Comparison of ENCODE assay signal across 21 mouse cellular contexts in the genomic region with DNA sequence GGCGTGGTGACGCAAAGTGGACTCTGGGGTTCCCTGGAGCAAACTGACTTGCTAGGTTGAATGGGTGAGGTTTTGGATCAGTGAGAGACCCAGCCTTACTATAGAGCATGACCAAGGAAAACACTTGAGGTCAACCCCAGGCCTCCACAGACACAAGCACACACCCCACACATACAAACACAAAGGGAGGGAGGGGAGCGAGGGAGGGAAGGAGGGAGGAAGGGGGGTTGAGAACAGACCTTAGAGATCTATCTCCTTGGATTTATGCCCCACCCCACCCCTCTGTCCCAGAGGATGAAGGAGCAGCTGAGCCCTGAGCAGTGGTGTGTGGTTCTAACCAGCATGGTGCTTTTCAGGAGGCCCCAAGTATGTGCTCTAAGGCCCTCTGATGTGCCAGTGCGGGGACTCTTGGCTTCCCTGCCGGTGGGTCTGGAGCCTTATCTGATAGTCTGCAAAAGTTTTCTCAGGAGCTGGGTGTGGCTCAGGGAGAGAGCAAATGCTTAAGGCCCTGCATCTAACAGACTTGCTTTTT. TPM values are rescaled to one million over a fixed set of nuclear protein-coding genes. Genes with fewer than 3 reads are reported as not detected.
DNase-seq lines count a peak whose midpoint lies in the region; ATAC-seq and TF ChIP-seq lines count a peak whose summit lies in the region.
"Had no signal": no experiment of that assay in that cellular context is flagged by ENCODE, and none has a peak within 500 bp of the region (broad histone marks: within the 10 kb centered on the region; RNA-seq: fewer than 3 reads in every experiment).

No protein-coding gene starts in this region.

- TF ChIP-seq EP300 in stomach, postnatal 0 days (optimal IDR thresholded peaks at IDR 0.05) = no peak

- TF ChIP-seq POLR2A in cerebellum, adult 2 months (IDR thresholded peaks at IDR 0.05; ENCODE audit: borderline replicate concordance, insufficient read depth, low read length) = no peak
- TF ChIP-seq POLR2A in kidney, adult 2 months (IDR thresholded peaks at IDR 0.05; ENCODE audit: low read depth, low read length) = no peak

- peak in 1 of 2 experiments; percentile 27 for DNase-seq in cerebellum, adult 2 months
- no peak for DNase-seq in cerebellum, adult 8-10 months
- peak; percentile 45 for DNase-seq in heart, adult 11 months
- no peak for DNase-seq in kidney, adult 2 months
- no peak for DNase-seq in stomach, postnatal 0 days (ENCODE audit: low spot score)
- DNase-seq: adrenal gland, adult 8-10 months; adrenal gland, postnatal 36 days; B cell, adult 2 months; forebrain, postnatal 0 days; gastrocnemius, postnatal 14 days; heart, postnatal 36 days had no signal

- no peaks in the 10 kb centered on the region for H3K27me3 ChIP-seq in cerebellum, adult 2 months (ENCODE audit: control insufficient read depth, insufficient read depth, low read length)
- no peaks in the 10 kb centered on the region for H3K27me3 ChIP-seq in heart, embryonic 12.5 days (replicated peaks)
- H3K27me3 ChIP-seq in kidney, embryonic 16.5 days (ENCODE audit: insufficient read depth, low read length) = no peaks in the 10 kb centered on the region
- no peaks in the 10 kb centered on the region for H3K27me3 ChIP-seq in kidney, adult 2 months (replicated peaks; ENCODE audit: control insufficient read depth, insufficient read depth, low read length)
- H3K27me3 ChIP-seq in stomach, embryonic 14.5 days (ENCODE audit: control insufficient read depth, insufficient read depth, low read length) = no peaks in the 10 kb centered on the region
- no peaks in the 10 kb centered on the region for H3K27me3 ChIP-seq in stomach, postnatal 0 days (ENCODE audit: control insufficient read depth, insufficient read depth, low read length)
- H3K27me3 ChIP-seq: forebrain, embryonic 13.5 days; heart, embryonic 13.5 days; hindbrain, embryonic 12.5 days had no signal

- no peak for ATAC-seq in heart, embryonic 12.5 days (ENCODE audit: insufficient number of reproducible peaks, low FRiP score)
- ATAC-seq in kidney, embryonic 16.5 days (ENCODE audit: low FRiP score, low TSS enrichment) = 0 out of 2 replicates have a peak, but pooled peaks have one; percentile 35
- 0 out of 2 replicates have a peak, but pooled peaks have one; percentile 14 for ATAC-seq in stomach, embryonic 14.5 days (ENCODE audit: insufficient number of reproducible peaks, insufficient read depth, low FRiP score, low read depth)
- ATAC-seq in stomach, postnatal 0 days (ENCODE audit: low FRiP score, low TSS enrichment) = no peak
- ATAC-seq: CD4-positive, CD25-positive, alpha-beta regulatory T cell, adult 4 months; forebrain, embryonic 13.5 days; forebrain, postnatal 0 days; hindbrain, embryonic 16.5 days had no signal

- no peak for TF ChIP-seq CTCF in cerebellum, adult 2 months (IDR thresholded peaks at IDR 0.05; ENCODE audit: borderline replicate concordance, insufficient read depth, low read depth, low read length)
- TF ChIP-seq CTCF in kidney, adult 2 months (conservative IDR thresholded peaks at IDR 0.05; ENCODE audit: insufficient read depth, insufficient read length, low read depth, low read length) = no peak
- TF ChIP-seq CTCF in stomach, postnatal 0 days (IDR thresholded peaks at IDR 0.05; ENCODE audit: low read depth) = no peak

- H3K9ac ChIP-seq in heart, embryonic 12.5 days = no peak overlapping the region
- H3K9ac ChIP-seq in kidney, embryonic 16.5 days (replicated peaks; ENCODE audit: low read length) = no peak overlapping the region
- no peak overlapping the region for H3K9ac ChIP-seq in stomach, embryonic 14.5 days (replicated peaks; ENCODE audit: low read depth, low read length)
- H3K9ac ChIP-seq in stomach, postnatal 0 days (ENCODE audit: low read length) = no peak overlapping the region
- H3K9ac ChIP-seq: forebrain, embryonic 13.5 days; forebrain, postnatal 0 days; heart, embryonic 13.5 days; hindbrain, embryonic 12.5 days had no signal

- H3K36me3 ChIP-seq in heart, embryonic 12.5 days = no peaks in the 10 kb centered on the region
- H3K36me3 ChIP-seq in kidney, embryonic 16.5 days (ENCODE audit: insufficient read depth, low read length) = no peaks in the 10 kb centered on the region
- no peaks in the 10 kb centered on the region for H3K36me3 ChIP-seq in kidney, adult 2 months (ENCODE audit: control insufficient read depth, insufficient read depth, low read length)
- H3K36me3 ChIP-seq in stomach, embryonic 14.5 days (ENCODE audit: control insufficient read depth, insufficient read depth, low read length) = no peaks in the 10 kb centered on the region
- H3K36me3 ChIP-seq in stomach, postnatal 0 days (ENCODE audit: control insufficient read depth, insufficient read depth, low read length) = no peaks in the 10 kb centered on the region
- H3K36me3 ChIP-seq: embryonic facial prominence, embryonic 10.5 days; G1E; heart, embryonic 13.5 days; hindbrain, embryonic 12.5 days had no signal

- no peak overlapping the region for H3K4me2 ChIP-seq in heart, embryonic 12.5 days
- no peak overlapping the region for H3K4me2 ChIP-seq in kidney, embryonic 16.5 days (replicated peaks; ENCODE audit: low read depth, low read length)
- H3K4me2 ChIP-seq in stomach, embryonic 14.5 days (replicated peaks; ENCODE audit: low read depth, low read length) = no peak overlapping the region
- H3K4me2 ChIP-seq in stomach, postnatal 0 days (replicated peaks; ENCODE audit: low read depth) = no peak overlapping the region
- H3K4me2 ChIP-seq: forebrain, embryonic 13.5 days; heart, embryonic 13.5 days; hindbrain, embryonic 12.5 days had no signal

- H3K4me3 ChIP-seq in cerebellum, adult 2 months (replicated peaks; ENCODE audit: insufficient read depth, low read depth, low read length) = no peak overlapping the region
- no peak overlapping the region for H3K4me3 ChIP-seq in heart, embryonic 12.5 days
- no peak overlapping the region for H3K4me3 ChIP-seq in kidney, embryonic 16.5 days (ENCODE audit: low read length)
- no peak overlapping the region for H3K4me3 ChIP-seq in kidney, adult 2 months (ENCODE audit: insufficient read depth, low read depth, low read length)
- no peak overlapping the region for H3K4me3 ChIP-seq in stomach, embryonic 14.5 days (ENCODE audit: low read depth, low read length)
- no peak overlapping the region for H3K4me3 ChIP-seq in stomach, postnatal 0 days (ENCODE audit: low read depth, low read length)
- H3K4me3 ChIP-seq: embryonic facial prominence, embryonic 10.5 days; forebrain, embryonic 13.5 days; heart, embryonic 13.5 days; hindbrain, embryonic 12.5 days had no signal

- no peaks in the 10 kb centered on the region; the same call in 1 of the 2 replicates for H3K9me3 ChIP-seq in heart, embryonic 12.5 days (replicated peaks)
- no peaks in the 10 kb centered on the region for H3K9me3 ChIP-seq in kidney, embryonic 16.5 days (ENCODE audit: low read length)
- H3K9me3 ChIP-seq in stomach, embryonic 14.5 days (ENCODE audit: control insufficient read depth, low read depth, low read length) = no peaks in the 10 kb centered on the region
- H3K9me3 ChIP-seq in stomach, postnatal 0 days (ENCODE audit: control insufficient read depth, low read length) = no peaks in the 10 kb centered on the region
- H3K9me3 ChIP-seq: embryonic facial prominence, embryonic 10.5 days; forebrain, embryonic 13.5 days; G1E; heart, embryonic 13.5 days; hindbrain, embryonic 12.5 days had no signal

- H3K4me1 ChIP-seq in cerebellum, adult 2 months (ENCODE audit: control insufficient read depth, insufficient read depth, low read length) = peaks cover 71% of the 10 kb centered on the region
- H3K4me1 ChIP-seq in heart, embryonic 12.5 days (replicated peaks) = no peaks in the 10 kb centered on the region; the same call in 1 of the 2 replicates
- H3K4me1 ChIP-seq in kidney, embryonic 16.5 days (ENCODE audit: insufficient read depth, low read length) = 0 out of 2 replicates have a peak, but pooled peaks cover 4% of the 10 kb centered on the region
- no peaks in the 10 kb centered on the region for H3K4me1 ChIP-seq in kidney, adult 2 months (ENCODE audit: control insufficient read depth, insufficient read depth, low read length)
- no peaks in the 10 kb centered on the region for H3K4me1 ChIP-seq in stomach, embryonic 14.5 days (ENCODE audit: control insufficient read depth, insufficient read depth, low read length)
- no peaks in the 10 kb centered on the region for H3K4me1 ChIP-seq in stomach, postnatal 0 days (replicated peaks; ENCODE audit: control insufficient read depth, insufficient read depth)
- H3K4me1 ChIP-seq: embryonic facial prominence, embryonic 10.5 days; hindbrain, embryonic 12.5 days had no signal

- peak overlapping the region; percentile 11; the same call in 1 of the 2 replicates for H3K27ac ChIP-seq in cerebellum, adult 2 months (ENCODE audit: insufficient read depth, low read length)
- no peak overlapping the region for H3K27ac ChIP-seq in heart, embryonic 12.5 days (ENCODE audit: poor library complexity, severe bottlenecking)
- no peak overlapping the region for H3K27ac ChIP-seq in kidney, embryonic 16.5 days (ENCODE audit: low read length)
- H3K27ac ChIP-seq in kidney, adult 2 months (ENCODE audit: insufficient read depth, low read depth, low read length) = no peak overlapping the region
- H3K27ac ChIP-seq in stomach, embryonic 14.5 days (ENCODE audit: low read length) = no peak overlapping the region
- no peak overlapping the region for H3K27ac ChIP-seq in stomach, postnatal 0 days (replicated peaks)
- H3K27ac ChIP-seq: embryonic facial prominence, embryonic 10.5 days; forebrain, embryonic 13.5 days; heart, embryonic 13.5 days; hindbrain, embryonic 12.5 days had no signal

- 67% methylated on average over 5 of the region's 5 CpGs for WGBS in cerebellum, adult 2 months
- 51% methylated on average over 5 of the region's 5 CpGs for WGBS in heart, embryonic 12.5 days
- 57% methylated on average over 5 of the region's 5 CpGs for WGBS in kidney, embryonic 16.5 days
- WGBS in kidney, adult 2 months = 68% methylated on average over 5 of the region's 5 CpGs
- 57% methylated on average over 5 of the region's 5 CpGs for WGBS in stomach, embryonic 14.5 days
- 52% methylated on average over 5 of the region's 5 CpGs for WGBS in stomach, postnatal 0 days

RNA-seq across cellular contexts. Expression of a gene that starts 12.9 kb away (rescaled TPM):
- polyA plus RNA-seq in cerebellum, adult 2 months (2012; rRNA removed) = 71.3 and 81.7 TPM in 2 replicates
- 0.32 TPM in 2 replicates for polyA plus RNA-seq in heart, embryonic 12.5 days (2016; fragmentation: Nextera tagmentation; extraction: Ambion mirVana)
- 1.1 and 1.2 TPM in 2 replicates for polyA plus RNA-seq in kidney, embryonic 16.5 days (2015; fragmentation: Nextera tagmentation; extraction: Ambion mirVana)
- 3.3 and 4.5 TPM in 2 replicates for polyA plus RNA-seq in kidney, adult 2 months (2012; rRNA removed)
- polyA plus RNA-seq in stomach, embryonic 14.5 days (2014; fragmentation: Nextera tagmentation; extraction: Ambion mirVana) = 0.39 and 0.69 TPM in 2 replicates
- 0.42 and 0.69 TPM in 2 replicates for polyA plus RNA-seq in stomach, postnatal 0 days (2015; fragmentation: Nextera tagmentation; extraction: Ambion mirVana)
- polyA plus RNA-seq: CD4-positive, CD25-positive, alpha-beta regulatory T cell, adult 4 months; G1E had no signal

RNA-seq across cellular contexts. Expression of a gene that starts 44.1 kb away (rescaled TPM):
- 0.29 and 0.36 TPM in 2 replicates for polyA plus RNA-seq in cerebellum, adult 2 months (2012; rRNA removed)
- 0.12 and 0.20 TPM in 2 replicates for polyA plus RNA-seq in heart, embryonic 12.5 days (2016; fragmentation: Nextera tagmentation; extraction: Ambion mirVana)
- polyA plus RNA-seq in kidney, embryonic 16.5 days (2015; fragmentation: Nextera tagmentation; extraction: Ambion mirVana) = 0.62 and 0.71 TPM in 2 replicates
- polyA plus RNA-seq in kidney, adult 2 months (2012; rRNA removed) = 0.83 and 1.1 TPM in 2 replicates
- polyA plus RNA-seq in stomach, embryonic 14.5 days (2014; fragmentation: Nextera tagmentation; extraction: Ambion mirVana) = 0.12 and 0.13 TPM in 2 replicates
- 0.12 TPM in 2 replicates for polyA plus RNA-seq in stomach, postnatal 0 days (2015; fragmentation: Nextera tagmentation; extraction: Ambion mirVana)
- polyA plus RNA-seq: CD4-positive, CD25-positive, alpha-beta regulatory T cell, adult 4 months; G1E had no signal

RNA-seq across cellular contexts. Expression of a gene that starts 44.2 kb away (rescaled TPM):
- polyA plus RNA-seq in cerebellum, adult 2 months (2012; rRNA removed) = 5.4 and 5.7 TPM in 2 replicates
- polyA plus RNA-seq in heart, embryonic 12.5 days (2016; fragmentation: Nextera tagmentation; extraction: Ambion mirVana) = 13.5 and 14.5 TPM in 2 replicates
- 14.7 and 16.4 TPM in 2 replicates for polyA plus RNA-seq in kidney, embryonic 16.5 days (2015; fragmentation: Nextera tagmentation; extraction: Ambion mirVana)
- polyA plus RNA-seq in kidney, adult 2 months (2012; rRNA removed) = 7.0 and 7.1 TPM in 2 replicates
- 12.3 and 13.2 TPM in 2 replicates for polyA plus RNA-seq in stomach, embryonic 14.5 days (2014; fragmentation: Nextera tagmentation; extraction: Ambion mirVana)
- polyA plus RNA-seq in stomach, postnatal 0 days (2015; fragmentation: Nextera tagmentation; extraction: Ambion mirVana) = 2.8 TPM in 2 replicates
- polyA plus RNA-seq: G1E had no signal

Comparison
In these comparisons a context has a peak if more than half of its experiments do, and no peak if none do; other contexts are left out.
1. ATAC-seq: peak in kidney, embryonic 16.5 days (single experiment) and stomach, embryonic 14.5 days (single experiment); none in heart, embryonic 12.5 days (single experiment) and stomach, postnatal 0 days (single experiment).
2. RNA of a gene that starts 12.9 kb away (polyA plus RNA-seq): 71.3 to 81.7 TPM in cerebellum, adult 2 months; 3.3 to 4.5 TPM in kidney, adult 2 months, 1.1 to 1.2 TPM in kidney, embryonic 16.5 days, 0.39 to 0.69 TPM in stomach, embryonic 14.5 days, 0.42 to 0.69 TPM in stomach, postnatal 0 days and 0.32 TPM in heart, embryonic 12.5 days; every median in the first group is over 10 times any median in the second.